Mouse (Mus musculus): ENCODE measurements at regions not wholly inside any gene's neighbourhood (a gene's known extent, or its start where the extent isn't known, plus 50 kb on each side); places are given as distances from the start of the nearest gene placed in this dataset.

GRCm38 (mm10) chr2:145111615-145112014 lies 55.9 kb upstream of the Slc24a3 start:
- WGBS = 54% methylated on average over 1 of the region's 1 CpGs

DNA sequence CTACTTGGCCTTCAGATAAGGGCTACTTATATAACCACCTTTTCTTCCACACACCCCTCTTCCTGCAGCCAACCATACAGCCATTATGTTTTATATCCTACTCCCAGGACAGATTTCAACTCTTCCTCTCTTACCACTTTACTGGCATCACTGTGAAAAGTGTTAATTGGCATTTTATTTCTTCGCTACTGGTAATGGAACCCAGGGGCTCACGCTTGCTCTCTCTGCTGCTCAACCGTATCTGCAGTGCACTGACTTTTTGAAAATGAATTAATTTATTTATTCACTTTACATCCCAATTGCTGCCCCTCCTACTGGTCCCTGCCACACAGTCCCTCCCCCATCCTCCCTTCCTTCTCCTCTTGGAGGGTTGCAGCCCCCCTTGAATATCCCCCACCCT lies 52.5 kb upstream of the Slc24a3 start:
- H3K9me3 ChIP-seq (replicated peaks; ENCODE audit: control insufficient read depth, low read length) = no peaks in the 10 kb centered on the region
- no peak overlapping the region for H3K27ac ChIP-seq (replicated peaks; ENCODE audit: low read depth, low read length)
- H3K9ac ChIP-seq (replicated peaks; ENCODE audit: low read length) = no peak overlapping the region
- DNase-seq (ENCODE audit: low spot score) = no peak
- H3K4me3 ChIP-seq (ENCODE audit: low read depth, low read length) = no peak overlapping the region
- ATAC-seq (replicated peaks; ENCODE audit: insufficient number of reproducible peaks, low FRiP score, low TSS enrichment, low read depth) = no peak
- no peaks in the 10 kb centered on the region for H3K4me1 ChIP-seq (ENCODE audit: control insufficient read depth, insufficient read depth, low read length)
- 91% methylated on average over 3 of the region's 3 CpGs for WGBS
- H3K4me2 ChIP-seq (ENCODE audit: low read depth, low read length) = no peak overlapping the region
- no peaks in the 10 kb centered on the region for H3K27me3 ChIP-seq (ENCODE audit: control insufficient read depth, insufficient read depth, low read length)
- H3K36me3 ChIP-seq (replicated peaks; ENCODE audit: control insufficient read depth, insufficient read depth, low read depth, low read length) = no peaks in the 10 kb centered on the region

More at GRCm38 (mm10) chr2:145111615-145112014, 55.9 kb upstream of the Slc24a3 start:
- no peak for DNase-seq (ENCODE audit: low spot score)
- Histone ChIP-seq H3K4me1 (ENCODE audit: control insufficient read depth, insufficient read depth, low read length) (no peaks in the 10 kb centered on the region), H3K27ac (replicated peaks; ENCODE audit: low read depth, low read length) (no peak overlapping the region), H3K36me3 (replicated peaks; ENCODE audit: control insufficient read depth, insufficient read depth, low read depth, low read length) (no peaks in the 10 kb centered on the region), H3K9me3 (replicated peaks; ENCODE audit: control insufficient read depth, low read length) (no peaks in the 10 kb centered on the region), H3K27me3 (ENCODE audit: control insufficient read depth, insufficient read depth, low read length) (no peaks in the 10 kb centered on the region), H3K4me2 (ENCODE audit: low read depth, low read length) (no peak overlapping the region), H3K4me3 (ENCODE audit: low read depth, low read length) (no peak overlapping the region), H3K9ac (replicated peaks; ENCODE audit: low read length) (no peak overlapping the region)
- no peak for ATAC-seq (replicated peaks; ENCODE audit: insufficient number of reproducible peaks, low FRiP score, low TSS enrichment, low read depth)

Data from embryonic facial prominence, embryonic 11.5 days (tissue).